Mouse (Mus musculus) neural tube, embryonic 13.5 days (tissue): ENCODE data around the gene Agpat1. TPM values are rescaled to one million over a fixed set of nuclear protein-coding genes. Genes with fewer than 3 reads are reported as not detected.

Experiments
- ATAC-seq: fragments of 200-750 bp; cut with Nextera tagmentation; 2 replicates; pipeline ENCODE4 v1.8.0; 2017; ENCODE audit warnings: low read depth, mild to moderate bottlenecking, moderate TSS enrichment, moderate library complexity
- H3K27ac ChIP-seq: fragments of 300-500 bp; sonication (generic); replicated peaks from 2 replicates; pipeline ENCODE4 v1.5.1; 2015; ENCODE audit warnings: moderate library complexity, mild to moderate bottlenecking, inconsistent platforms
- H3K27me3 ChIP-seq: fragments of 300-500 bp; sonication (generic); 2 replicates; pipeline ENCODE4 v1.6.1; 2015; ENCODE audit warnings: mild to moderate bottlenecking, inconsistent platforms
- H3K36me3 ChIP-seq: fragments of 300-500 bp; sonication (generic); 2 replicates; pipeline ENCODE4 v1.6.1; 2015; ENCODE audit warnings: mild to moderate bottlenecking, inconsistent platforms
- H3K4me1 ChIP-seq: fragments of 300-500 bp; sonication (generic); replicated peaks from 2 replicates; pipeline ENCODE4 v1.6.1; 2015; ENCODE audit warnings: inconsistent platforms
- H3K4me2 ChIP-seq: fragments of 300-500 bp; sonication (generic); 2 replicates; pipeline ENCODE4 v1.6.1; 2015; ENCODE audit warnings: inconsistent platforms, mild to moderate bottlenecking, moderate library complexity
- H3K4me3 ChIP-seq: fragments of 300-500 bp; sonication (generic); 2 replicates; pipeline ENCODE4 v1.5.1; 2015; ENCODE audit warnings: mild to moderate bottlenecking, inconsistent platforms
- H3K9ac ChIP-seq: fragments of 300-500 bp; sonication (generic); 2 replicates; pipeline ENCODE4 v1.6.1; 2015; ENCODE audit warnings: moderate library complexity, mild to moderate bottlenecking, inconsistent platforms
- H3K9me3 ChIP-seq: fragments of 300-500 bp; sonication (generic); 2 replicates; pipeline ENCODE4 v1.6.1; 2016; ENCODE audit warnings: inconsistent platforms
- WGBS: fragments of 180-500 bp; shearing (Covaris S2); methylation state at CpG from one replicate; pipeline ENCODE4 v1.1.7; 2015; 5-methylcytosine and 5-hydroxymethylcytosine counted together
- polyA plus RNA-seq: library from polyadenylated mRNA; unstranded; fragments of >200 nt; fragmentation: Nextera tagmentation; extraction: Ambion mirVana; gene quantifications from 2 replicates; pipeline ENCODE4 v1.2.1, GENCODE M21; 2015

Agpat1 gene
- polyA plus RNA-seq, 1 experiment from 2014 or later = 99.6 TPM

GRCm38 (mm10) chr17:34613830-34614229 lies 9.8 kb downstream of the Agpat1 start:
- Histone ChIP-seq H3K9ac (no peak overlapping the region), H3K4me3 (no peak overlapping the region), H3K27me3 (no peaks in the 10 kb centered on the region), H3K9me3 (no peaks in the 10 kb centered on the region), H3K4me2 (peak overlapping the region; percentile 26; the same call in 1 of the 2 replicates), H3K27ac (0 out of 2 replicates have a peak overlapping the region, but pooled peaks have one; percentile 3), H3K36me3 (peaks cover 74% of the 10 kb centered on the region), H3K4me1 (peaks cover 4% of the 10 kb centered on the region)
- 93% methylated on average over 10 of the region's 10 CpGs for WGBS
- ATAC-seq = no peak

GRCm38 (mm10) chr17:34615871-34616270 lies 11.8 kb downstream of the Agpat1 start, which contains the start of gene Egfl8:
Gene Egfl8 (minus strand): TSS chr17:34615971.
- Histone ChIP-seq H3K9me3 (no peaks in the 10 kb centered on the region), H3K27ac (peak within 1 kb of the TSS; percentile 25), H3K4me3 (peak within 1 kb of the TSS; percentile 6), H3K4me2 (peak within 1 kb of the TSS; percentile 26; the same call in 1 of the 2 replicates), H3K9ac (0 out of 2 replicates have a peak within 1 kb of the TSS, but pooled peaks have one; percentile 26), H3K36me3 (peaks cover 78% of the 10 kb centered on the region), H3K27me3 (no peaks in the 10 kb centered on the region), H3K4me1 (no peaks in the 10 kb centered on the region)
- WGBS = 66% methylated on average over 6 of the region's 6 CpGs
- no peak for ATAC-seq

GRCm38 (mm10) chr17:34618999-34619398 lies 14.9 kb downstream of the Agpat1 start:
- Histone ChIP-seq H3K36me3 (peaks cover 74% of the 10 kb centered on the region), H3K27ac (no peak overlapping the region), H3K4me1 (no peaks in the 10 kb centered on the region), H3K9ac (no peak overlapping the region), H3K9me3 (no peaks in the 10 kb centered on the region), H3K4me3 (no peak overlapping the region), H3K4me2 (no peak overlapping the region), H3K27me3 (no peaks in the 10 kb centered on the region)
- ATAC-seq = no peak
- 18% methylated on average over 6 of the region's 6 CpGs for WGBS

GRCm38 (mm10) chr17:34621006-34621405 lies 16.9 kb downstream of the Agpat1 start:
- H3K4me3 ChIP-seq = no peak overlapping the region
- no peak for ATAC-seq
- no peaks in the 10 kb centered on the region for H3K9me3 ChIP-seq
- H3K4me2 ChIP-seq = no peak overlapping the region
- H3K27me3 ChIP-seq = no peaks in the 10 kb centered on the region
- no peak overlapping the region for H3K27ac ChIP-seq
- peaks cover 4% of the 10 kb centered on the region for H3K4me1 ChIP-seq
- H3K9ac ChIP-seq = no peak overlapping the region
- 85% methylated on average over 8 of the region's 8 CpGs for WGBS
- H3K36me3 ChIP-seq = peaks cover 62% of the 10 kb centered on the region

GRCm38 (mm10) chr17:34623161-34623560 lies 19.1 kb downstream of the Agpat1 start:
- H3K4me3 ChIP-seq = no peak overlapping the region
- H3K36me3 ChIP-seq = peaks cover 47% of the 10 kb centered on the region
- no peak overlapping the region for H3K4me2 ChIP-seq
- no peak for ATAC-seq
- no peak overlapping the region for H3K27ac ChIP-seq
- H3K4me1 ChIP-seq = peaks cover 18% of the 10 kb centered on the region
- WGBS = 88% methylated on average over 9 of the region's 9 CpGs
- no peaks in the 10 kb centered on the region for H3K27me3 ChIP-seq
- H3K9ac ChIP-seq = no peak overlapping the region
- H3K9me3 ChIP-seq = no peaks in the 10 kb centered on the region

- peaks cover 36% of the 10 kb centered on the region for H3K4me1 ChIP-seq
- no peak overlapping the region for H3K9ac ChIP-seq
- WGBS = 95% methylated on average over 3 of the region's 3 CpGs
- no peak for ATAC-seq
- H3K27me3 ChIP-seq = peaks cover 5% of the 10 kb centered on the region
- H3K9me3 ChIP-seq = no peaks in the 10 kb centered on the region
- no peak overlapping the region for H3K4me3 ChIP-seq
- H3K36me3 ChIP-seq = peaks cover 40% of the 10 kb centered on the region
- no peak overlapping the region for H3K4me2 ChIP-seq
- no peak overlapping the region for H3K27ac ChIP-seq
Observed at GRCm38 (mm10) chr17:34624981-34625380, 20.9 kb downstream of the Agpat1 start.

GRCm38 (mm10) chr17:34626062-34626772 lies 22.2 kb downstream of the Agpat1 start:
- peak overlapping the region; percentile 80 for H3K9ac ChIP-seq
- peak overlapping the region; percentile 75 for H3K4me2 ChIP-seq
- WGBS = 53% methylated on average over 16 of the region's 16 CpGs
- ATAC-seq = no peak
- peaks cover 48% of the 10 kb centered on the region for H3K4me1 ChIP-seq
- peak overlapping the region; percentile 74 for H3K4me3 ChIP-seq
- peaks cover 30% of the 10 kb centered on the region for H3K36me3 ChIP-seq
- peak overlapping the region; percentile 94 for H3K27ac ChIP-seq
- H3K27me3 ChIP-seq = peaks cover 17% of the 10 kb centered on the region
- no peaks in the 10 kb centered on the region for H3K9me3 ChIP-seq

GRCm38 (mm10) chr17:34626773-34627092 lies 22.7 kb downstream of the Agpat1 start:
- Histone ChIP-seq H3K9me3 (no peaks in the 10 kb centered on the region), H3K9ac (peak overlapping the region; percentile 80), H3K4me2 (peak overlapping the region; percentile 75), H3K4me3 (peak overlapping the region; percentile 74), H3K4me1 (peaks cover 54% of the 10 kb centered on the region), H3K27me3 (peaks cover 23% of the 10 kb centered on the region), H3K36me3 (peaks cover 25% of the 10 kb centered on the region), H3K27ac (peak overlapping the region; percentile 94)
- peak; percentile 59 for ATAC-seq
- 0% methylated on average over 18 of the region's 18 CpGs for WGBS

GRCm38 (mm10) chr17:34627093-34627942 lies 23.3 kb downstream of the Agpat1 start:
- H3K9ac ChIP-seq = peak overlapping the region; percentile 80
- H3K4me3 ChIP-seq = peak overlapping the region; percentile 74
- peak overlapping the region; percentile 94 for H3K27ac ChIP-seq
- ATAC-seq = peak; percentile 76
- H3K36me3 ChIP-seq = peaks cover 20% of the 10 kb centered on the region
- peaks cover 59% of the 10 kb centered on the region for H3K4me1 ChIP-seq
- no peaks in the 10 kb centered on the region for H3K9me3 ChIP-seq
- peak overlapping the region; percentile 75 for H3K4me2 ChIP-seq
- WGBS = 1% methylated on average over 43 of the region's 45 CpGs
- peaks cover 28% of the 10 kb centered on the region for H3K27me3 ChIP-seq

- H3K36me3 ChIP-seq = peaks cover 13% of the 10 kb centered on the region
Observed at GRCm38 (mm10) chr17:34627943-34628643, 24.0 kb downstream of the Agpat1 start, which contains the start of gene Ppt2. Gene Ppt2 (minus strand): TSS chr17:34628510.

GRCm38 (mm10) chr17:34628644-34628967 lies 24.5 kb downstream of the Agpat1 start:
- no peak for ATAC-seq
- Histone ChIP-seq H3K4me3 (peak overlapping the region; percentile 74), H3K36me3 (peaks cover 8% of the 10 kb centered on the region; the same call in 1 of the 2 replicates), H3K9me3 (no peaks in the 10 kb centered on the region), H3K27me3 (peaks cover 41% of the 10 kb centered on the region), H3K9ac (peak overlapping the region; percentile 80), H3K4me1 (peaks cover 61% of the 10 kb centered on the region), H3K27ac (peak overlapping the region; percentile 94), H3K4me2 (peak overlapping the region; percentile 75)
- WGBS = 18% methylated on average over 5 of the region's 5 CpGs

More at GRCm38 (mm10) chr17:34627943-34628643, 24.0 kb downstream of the Agpat1 start, which contains the start of gene Ppt2:
- 7% methylated on average over 29 of the region's 29 CpGs for WGBS
- Histone ChIP-seq H3K9me3 (no peaks in the 10 kb centered on the region), H3K27ac (peak within 1 kb of the TSS; percentile 94), H3K27me3 (peaks cover 36% of the 10 kb centered on the region), H3K4me1 (peaks cover 61% of the 10 kb centered on the region), H3K4me2 (peak within 1 kb of the TSS; percentile 75), H3K4me3 (peak within 1 kb of the TSS; percentile 74), H3K9ac (peak within 1 kb of the TSS; percentile 80)
- ATAC-seq = peak; percentile 6; the same call in 1 of the 2 replicates
